Mouse (Mus musculus) adrenal gland, adult 18-20 months (tissue): Measurements from ENCODE around the gene Mtln. TPM values are rescaled to one million over a fixed set of nuclear protein-coding genes. Genes with fewer than 3 reads are reported as not detected.

Experiments
- DNase-seq, 2 experiments: peaks; one replicate each; pipeline ENCODE4 v3.0.0; 2021 to 2022; ENCODE audit warnings: low spot score in 2 of 2
- total RNA-seq, 2 experiments: library from RNA; stranded (reverse); gene quantifications; 1 replicate in 1 of 2; 2 replicates in 1 of 2; pipeline ENCODE4 v1.2.3; 2021

Gene Mtln
- total RNA-seq, 2 experiments from 2014 or later: 75.4 to 115 TPM

DNA sequence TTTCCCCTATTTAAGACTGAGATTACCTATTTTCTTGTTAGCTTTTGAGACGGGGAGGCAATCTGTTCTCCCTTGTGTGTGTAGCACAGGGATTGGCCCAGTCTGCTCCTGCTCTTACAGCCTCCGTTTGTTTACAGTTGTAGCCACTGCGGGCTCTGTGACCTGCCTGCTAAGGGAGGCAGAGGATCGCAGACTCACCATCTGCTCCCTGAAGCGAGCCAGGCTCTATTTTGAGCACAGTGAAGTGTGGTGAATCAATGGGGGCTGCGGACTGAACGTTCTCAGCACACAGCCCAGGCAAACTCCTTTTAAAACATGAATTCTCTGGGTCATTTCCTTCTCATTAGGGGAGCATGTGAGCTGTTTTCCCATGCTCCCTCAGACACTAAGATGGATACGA, 35.1 kb downstream of the Mtln start:
- DNase-seq: no peak

- DNase-seq: no peak
Observed at GRCm38 (mm10) chr2:127754113-127754512, 38.2 kb downstream of the Mtln start.

- DNase-seq: no peak
Observed at GRCm38 (mm10) chr2:127751849-127752610, 40.3 kb downstream of the Mtln start.

DNA sequence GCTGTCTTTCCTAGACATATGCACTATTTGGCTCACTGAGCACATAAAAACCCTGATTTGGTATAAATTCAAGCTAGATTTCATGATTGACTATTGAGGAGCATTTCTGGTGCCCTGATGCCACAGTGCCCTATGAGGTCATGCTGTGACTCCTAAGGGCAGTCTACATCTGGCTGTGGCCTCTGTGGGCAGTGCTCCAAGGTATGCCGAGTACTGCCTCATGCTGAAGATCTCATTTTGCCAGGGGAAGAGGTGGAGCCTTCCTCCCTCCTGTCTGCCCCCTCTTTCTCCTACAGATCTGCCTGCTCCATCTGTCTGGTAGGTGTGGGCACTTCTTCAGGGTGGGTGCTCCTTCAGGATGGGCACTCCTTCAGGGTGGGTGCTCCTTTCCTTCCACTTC, 42.9 kb downstream of the Mtln start:
- no peak for DNase-seq

- DNase-seq: no peak
Observed at GRCm38 (mm10) chr2:127748316-127748715, 44.0 kb downstream of the Mtln start.

GRCm38 (mm10) chr2:127742637-127743036, 49.7 kb downstream of the Mtln start:
- no peak for DNase-seq

Other genes with a start within 250 kb of the Mtln start
- gene Zfp661, start 205.4 kb downstream of the Mtln start, total RNA-seq: 1 to 10 TPM; 2.6 to 3.5 TPM
- gene Mrps5, start 205.3 kb downstream of the Mtln start, total RNA-seq: 100 to 1,000 TPM; 108 to 114 TPM
- gene Mal, start 135.8 kb downstream of the Mtln start, total RNA-seq: 1 to 10 TPM; 7.8 to 9.4 TPM
- gene Mall, start 62.6 kb downstream of the Mtln start, total RNA-seq: 1 to 10 TPM; 1.2 to 5.9 TPM
- 10 to 100 TPM; 18.3 to 19.4 TPM for gene Nphp1, start 3.6 kb downstream of the Mtln start, total RNA-seq
- under 1 TPM; 0.35 to 0.53 TPM for gene Bub1, start 39.4 kb upstream of the Mtln start, total RNA-seq
- gene Acoxl, start 46.4 kb upstream of the Mtln start, total RNA-seq: 1 to 10 TPM in 1 of 2 experiments, under 1 TPM in 1; 0.38 to 1.2 TPM